Mouse (Mus musculus): ENCODE results near the gene Lrrc29. TPM values are rescaled to one million over a fixed set of nuclear protein-coding genes. Genes with fewer than 3 reads are reported as not detected.

Lrrc29 gene
- polyA plus RNA-seq, 1 experiment from 2014 or later = 3.9 TPM

- no peak for ATAC-seq
- Histone ChIP-seq H3K4me1 (replicated peaks; ENCODE audit: control insufficient read depth, insufficient read depth, low read length) (peaks cover 6% of the 10 kb centered on the region; the same call in 1 of the 2 replicates), H3K9ac (ENCODE audit: low read depth, low read length) (no peak overlapping the region), H3K4me2 (replicated peaks; ENCODE audit: low read depth) (no peak overlapping the region), H3K27me3 (replicated peaks; ENCODE audit: control insufficient read depth, insufficient read depth, low read length) (no peaks in the 10 kb centered on the region), H3K27ac (ENCODE audit: low read depth, low read length) (no peak overlapping the region), H3K36me3 (ENCODE audit: control insufficient read depth, insufficient read depth) (peaks cover 51% of the 10 kb centered on the region), H3K4me3 (ENCODE audit: low read depth, low read length) (no peak overlapping the region), H3K9me3 (ENCODE audit: control insufficient read depth) (no peaks in the 10 kb centered on the region)
- 68% methylated on average over 8 of the region's 8 CpGs for WGBS
- no peak for TF ChIP-seq CTCF (IDR thresholded peaks at IDR 0.05; ENCODE audit: low read depth)
These were observed 22.7 kb downstream of the Lrrc29 start for GRCm38 (mm10) chr8:105303396-105303795.

GRCm38 (mm10) chr8:105299962-105300361, 26.1 kb downstream of the Lrrc29 start:
- no peak overlapping the region for H3K9ac ChIP-seq (ENCODE audit: low read depth, low read length)
- H3K27ac ChIP-seq (ENCODE audit: low read depth, low read length) = no peak overlapping the region
- H3K9me3 ChIP-seq (ENCODE audit: control insufficient read depth) = no peaks in the 10 kb centered on the region
- H3K4me1 ChIP-seq (replicated peaks; ENCODE audit: control insufficient read depth, insufficient read depth, low read length) = peaks cover 2% of the 10 kb centered on the region
- H3K4me3 ChIP-seq (ENCODE audit: low read depth, low read length) = no peak overlapping the region
- 73% methylated on average over 8 of the region's 8 CpGs for WGBS
- H3K4me2 ChIP-seq (replicated peaks; ENCODE audit: low read depth) = no peak overlapping the region
- TF ChIP-seq CTCF (IDR thresholded peaks at IDR 0.05; ENCODE audit: low read depth) = no peak
- H3K27me3 ChIP-seq (replicated peaks; ENCODE audit: control insufficient read depth, insufficient read depth, low read length) = no peaks in the 10 kb centered on the region
- ATAC-seq = no peak
- peaks cover 36% of the 10 kb centered on the region for H3K36me3 ChIP-seq (ENCODE audit: control insufficient read depth, insufficient read depth)

- no peak for TF ChIP-seq CTCF (IDR thresholded peaks at IDR 0.05; ENCODE audit: low read depth)
- no peak for ATAC-seq
- Histone ChIP-seq H3K4me2 (replicated peaks; ENCODE audit: low read depth) (peak overlapping the region; percentile 85), H3K9ac (ENCODE audit: low read depth, low read length) (peak overlapping the region; percentile 84), H3K9me3 (ENCODE audit: control insufficient read depth) (no peaks in the 10 kb centered on the region), H3K27ac (ENCODE audit: low read depth, low read length) (0 out of 2 replicates have a peak overlapping the region, but pooled peaks have one; percentile 62), H3K36me3 (ENCODE audit: control insufficient read depth, insufficient read depth) (peaks cover 28% of the 10 kb centered on the region), H3K27me3 (replicated peaks; ENCODE audit: control insufficient read depth, insufficient read depth, low read length) (no peaks in the 10 kb centered on the region), H3K4me1 (replicated peaks; ENCODE audit: control insufficient read depth, insufficient read depth, low read length) (peaks cover 2% of the 10 kb centered on the region; the same call in 1 of the 2 replicates), H3K4me3 (ENCODE audit: low read depth, low read length) (peak overlapping the region; percentile 95)
- WGBS = 42% methylated on average over 18 of the region's 18 CpGs
These were observed 27.5 kb downstream of the Lrrc29 start for GRCm38 (mm10) chr8:105298351-105299252.

- Histone ChIP-seq H3K4me2 (replicated peaks; ENCODE audit: low read depth) (peak within 1 kb of the TSS; percentile 85), H3K27ac (ENCODE audit: low read depth, low read length) (peak within 1 kb of the TSS; percentile 62), H3K9me3 (ENCODE audit: control insufficient read depth) (no peaks in the 10 kb centered on the region), H3K27me3 (replicated peaks; ENCODE audit: control insufficient read depth, insufficient read depth, low read length) (no peaks in the 10 kb centered on the region), H3K4me3 (ENCODE audit: low read depth, low read length) (peak within 1 kb of the TSS; percentile 95), H3K9ac (ENCODE audit: low read depth, low read length) (peak within 1 kb of the TSS; percentile 84), H3K36me3 (ENCODE audit: control insufficient read depth, insufficient read depth) (peaks cover 24% of the 10 kb centered on the region), H3K4me1 (replicated peaks; ENCODE audit: control insufficient read depth, insufficient read depth, low read length) (peaks cover 2% of the 10 kb centered on the region; the same call in 1 of the 2 replicates)
- under 1% methylated on average over 56 of the region's 58 CpGs for WGBS
- peak; percentile 89 for ATAC-seq
- no peak for TF ChIP-seq CTCF (IDR thresholded peaks at IDR 0.05; ENCODE audit: low read depth)
These were observed 28.4 kb downstream of the Lrrc29 start, which contains the start of gene E2f4 for GRCm38 (mm10) chr8:105297511-105298192. Gene E2f4, plus strand, starts transcription at chr8:105297663.

GRCm38 (mm10) chr8:105295895-105296573, 30.0 kb downstream of the Lrrc29 start, which contains the start of gene Exoc3l:
Gene Exoc3l, minus strand, starts transcription at chr8:105296101.
- Histone ChIP-seq H3K9ac (ENCODE audit: low read depth, low read length) (no peak within 1 kb of the TSS), H3K4me3 (ENCODE audit: low read depth, low read length) (peak within 1 kb of the TSS; percentile 95), H3K4me1 (replicated peaks; ENCODE audit: control insufficient read depth, insufficient read depth, low read length) (peaks cover 2% of the 10 kb centered on the region; the same call in 1 of the 2 replicates), H3K9me3 (ENCODE audit: control insufficient read depth) (no peaks in the 10 kb centered on the region), H3K4me2 (replicated peaks; ENCODE audit: low read depth) (peak within 1 kb of the TSS; percentile 85), H3K27me3 (replicated peaks; ENCODE audit: control insufficient read depth, insufficient read depth, low read length) (no peaks in the 10 kb centered on the region), H3K27ac (ENCODE audit: low read depth, low read length) (no peak within 1 kb of the TSS), H3K36me3 (ENCODE audit: control insufficient read depth, insufficient read depth) (peaks cover 12% of the 10 kb centered on the region)
- TF ChIP-seq CTCF (IDR thresholded peaks at IDR 0.05; ENCODE audit: low read depth) = no peak
- 64% methylated on average over 11 of the region's 11 CpGs for WGBS
- ATAC-seq = no peak
